Mouse (Mus musculus): ENCODE measurements around the gene Cbx1. TPM values are rescaled to one million over a fixed set of nuclear protein-coding genes. Genes with fewer than 3 reads are reported as not detected.
"Not testable (repeated sequence)": the region's sequence is repeated elsewhere in the genome, so short reads cannot be mapped to it uniquely, and the experiment has no call there.

Cbx1 gene
- polyA plus RNA-seq, 1 experiment from 2014 or later, result 38.7 TPM

DNA sequence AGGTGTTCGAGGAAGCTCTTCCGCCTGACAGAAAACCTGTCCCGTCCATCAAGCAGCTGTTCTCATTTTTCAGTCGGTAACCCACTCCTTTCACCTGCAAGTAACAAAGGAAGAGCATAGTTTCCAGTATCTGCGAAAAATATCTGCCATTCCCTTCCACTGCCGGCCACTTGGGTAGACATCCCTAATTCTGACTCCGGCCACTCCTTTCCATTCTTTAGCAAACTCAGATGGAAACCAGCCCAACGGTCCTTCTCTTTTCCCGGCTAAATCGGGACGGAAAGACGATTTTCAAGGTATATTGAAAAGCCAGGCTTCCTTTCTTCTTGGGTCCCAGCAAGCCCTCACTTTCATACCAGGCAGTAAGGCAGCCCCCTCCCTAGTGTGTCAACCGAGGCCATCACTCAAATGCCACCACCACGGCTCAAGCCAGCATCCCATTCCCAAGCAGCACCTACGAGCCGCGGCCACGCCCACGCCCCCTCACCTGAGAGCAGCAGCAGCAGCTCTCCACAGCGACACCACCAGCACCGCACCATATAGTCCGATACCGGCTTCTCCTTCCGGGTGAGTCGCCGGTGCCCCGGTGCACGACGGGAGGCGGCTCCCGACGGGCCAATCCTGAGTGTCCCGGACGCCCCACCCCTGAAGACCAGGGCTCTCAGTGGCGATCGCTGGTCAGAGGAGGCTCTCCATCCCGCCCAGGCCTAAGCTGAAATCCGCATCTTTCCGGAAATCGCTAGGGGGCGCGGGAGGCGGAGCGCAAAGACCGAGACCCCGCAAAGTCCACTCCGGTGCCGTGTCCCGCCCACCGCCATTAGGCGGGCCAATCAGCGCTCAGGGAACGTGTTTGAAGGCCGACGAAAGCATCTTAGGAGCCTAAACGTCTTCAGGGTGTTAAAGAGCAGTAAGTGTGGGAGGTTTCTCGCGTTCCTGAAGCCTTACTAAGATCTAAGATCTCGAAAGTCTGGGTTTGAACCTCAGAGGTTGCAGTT, 11.7 kb upstream of the Cbx1 start, which contains the start of gene Snx11:
Snx11 (minus strand) TSS at position 592 of the 995 bp plus-strand sequence.
- DNase-seq (ENCODE audit: low spot score), result peak; percentile 100
- H3K9me3 ChIP-seq (ENCODE audit: control insufficient read depth, low read length), result no peaks in the 10 kb centered on the region
- H3K4me3 ChIP-seq (ENCODE audit: low read depth, low read length), result peak within 1 kb of the TSS; percentile 71
- 2% methylated on average over 58 of the region's 59 CpGs for WGBS
- H3K36me3 ChIP-seq (ENCODE audit: control insufficient read depth, insufficient read depth, low read length), result peaks cover 3% of the 10 kb centered on the region; the same call in 1 of the 2 replicates
- H3K27me3 ChIP-seq (ENCODE audit: control insufficient read depth, insufficient read depth, low read length), result no peaks in the 10 kb centered on the region
- H3K9ac ChIP-seq (ENCODE audit: low read length), result peak within 1 kb of the TSS; percentile 63
- peak; percentile 100 for ATAC-seq (ENCODE audit: low FRiP score, low TSS enrichment)
- peak within 1 kb of the TSS; percentile 70 for H3K27ac ChIP-seq (replicated peaks)
- TF ChIP-seq EP300 (optimal IDR thresholded peaks at IDR 0.05) (no peak), CTCF (IDR thresholded peaks at IDR 0.05; ENCODE audit: low read depth) (peak; percentile 87)
- H3K4me1 ChIP-seq (replicated peaks; ENCODE audit: control insufficient read depth, insufficient read depth), result no peaks in the 10 kb centered on the region
- H3K4me2 ChIP-seq (replicated peaks; ENCODE audit: low read depth), result peak within 1 kb of the TSS; percentile 88

DNA sequence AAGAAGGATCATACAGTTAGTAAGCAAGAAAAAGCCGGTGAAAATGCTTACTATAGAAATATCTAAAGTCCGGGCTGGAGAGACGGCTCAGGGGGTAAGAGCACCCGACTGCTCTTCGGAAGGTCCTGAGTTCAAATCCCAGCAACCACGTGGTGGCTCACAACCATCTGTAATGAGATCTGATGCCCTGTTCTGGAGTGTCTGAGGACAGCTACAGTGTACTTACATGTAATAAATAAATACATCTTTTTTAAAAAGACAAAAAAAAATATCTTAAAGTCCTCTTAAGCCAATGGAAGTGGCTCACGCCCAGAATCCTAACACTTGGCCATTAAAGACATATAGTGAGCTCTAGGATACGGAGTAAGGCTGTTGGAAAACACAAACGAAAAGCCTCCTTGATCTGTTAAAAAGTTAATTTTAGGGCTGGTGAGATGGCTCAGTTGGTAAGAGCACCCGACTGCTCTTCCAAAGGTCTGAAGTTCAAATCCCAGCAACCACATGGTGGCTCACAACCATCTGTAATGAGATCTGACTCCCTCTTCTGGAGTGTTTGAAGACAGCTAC, 10.8 kb upstream of the Cbx1 start:
- not testable (repeated sequence) for H3K4me1 ChIP-seq (replicated peaks; ENCODE audit: control insufficient read depth, insufficient read depth); H3K9me3 ChIP-seq (ENCODE audit: control insufficient read depth, low read length); H3K36me3 ChIP-seq (ENCODE audit: control insufficient read depth, insufficient read depth, low read length); ATAC-seq (ENCODE audit: low FRiP score, low TSS enrichment); H3K27me3 ChIP-seq (ENCODE audit: control insufficient read depth, insufficient read depth, low read length); DNase-seq (ENCODE audit: low spot score); H3K9ac ChIP-seq (ENCODE audit: low read length)
- Histone ChIP-seq H3K4me2 (replicated peaks; ENCODE audit: low read depth) (peak overlapping the region; percentile 88), H3K27ac (replicated peaks) (peak overlapping the region; percentile 70), H3K4me3 (ENCODE audit: low read depth, low read length) (peak overlapping the region; percentile 71)
- 65% methylated on average over 10 of the region's 10 CpGs for WGBS

DNA sequence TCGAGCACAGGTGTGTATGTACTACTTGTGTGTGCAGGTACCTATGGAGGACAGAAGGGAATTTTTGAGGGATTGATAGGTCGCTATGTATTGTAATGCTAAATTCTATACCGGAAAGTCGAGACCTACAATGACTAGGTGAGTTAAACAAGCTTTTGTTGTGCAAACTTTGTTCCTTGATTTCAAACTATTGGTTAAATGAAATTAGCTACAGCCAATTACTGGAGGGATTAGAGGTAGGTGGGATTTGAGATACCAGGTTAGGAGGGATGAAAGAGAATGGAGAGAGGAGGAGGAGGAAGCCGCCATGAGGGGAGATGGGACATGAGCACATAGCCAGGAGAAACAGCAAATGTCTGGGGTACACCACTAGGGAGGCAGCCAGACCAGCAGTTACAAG, 8.6 kb upstream of the Cbx1 start:
- WGBS, result 74% methylated on average over 5 of the region's 5 CpGs
- no peaks in the 10 kb centered on the region for H3K9me3 ChIP-seq (ENCODE audit: control insufficient read depth, low read length)
- DNase-seq (ENCODE audit: low spot score) (no peak), ATAC-seq (ENCODE audit: low FRiP score, low TSS enrichment) (no peak)
- H3K4me2 ChIP-seq (replicated peaks; ENCODE audit: low read depth), result no peak overlapping the region
- no peaks in the 10 kb centered on the region for H3K27me3 ChIP-seq (ENCODE audit: control insufficient read depth, insufficient read depth, low read length)
- no peak for TF ChIP-seq EP300 (optimal IDR thresholded peaks at IDR 0.05)
- TF ChIP-seq CTCF (IDR thresholded peaks at IDR 0.05; ENCODE audit: low read depth), result no peak
- no peak overlapping the region for H3K27ac ChIP-seq (replicated peaks)
- no peaks in the 10 kb centered on the region for H3K4me1 ChIP-seq (replicated peaks; ENCODE audit: control insufficient read depth, insufficient read depth)
- no peak overlapping the region for H3K4me3 ChIP-seq (ENCODE audit: low read depth, low read length)
- no peaks in the 10 kb centered on the region for H3K36me3 ChIP-seq (ENCODE audit: control insufficient read depth, insufficient read depth, low read length)
- no peak overlapping the region for H3K9ac ChIP-seq (ENCODE audit: low read length)

DNA sequence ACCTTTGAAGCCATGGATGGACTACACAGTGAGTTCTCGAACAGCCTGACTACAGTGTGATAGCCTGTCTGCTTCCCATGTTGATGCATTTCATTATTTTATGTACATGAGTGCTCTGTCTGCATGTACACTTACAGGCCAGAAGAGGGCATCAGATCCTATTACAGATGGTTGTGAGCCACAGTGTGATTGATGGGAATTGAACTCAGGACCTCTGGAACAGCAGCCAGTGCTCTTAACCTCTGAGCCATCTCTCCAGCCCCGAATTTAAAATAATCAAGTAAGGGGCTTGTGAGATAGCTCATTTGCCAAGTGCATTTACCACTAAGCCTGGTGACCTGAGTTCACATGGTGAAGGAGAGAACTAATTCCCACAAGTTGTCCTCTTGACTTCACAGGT, 7.5 kb upstream of the Cbx1 start:
- no peaks in the 10 kb centered on the region for H3K9me3 ChIP-seq (ENCODE audit: control insufficient read depth, low read length)
- no peaks in the 10 kb centered on the region for H3K27me3 ChIP-seq (ENCODE audit: control insufficient read depth, insufficient read depth, low read length)
- H3K4me3 ChIP-seq (ENCODE audit: low read depth, low read length), result no peak overlapping the region
- H3K4me2 ChIP-seq (replicated peaks; ENCODE audit: low read depth), result no peak overlapping the region
- no peaks in the 10 kb centered on the region for H3K36me3 ChIP-seq (ENCODE audit: control insufficient read depth, insufficient read depth, low read length)
- ATAC-seq (ENCODE audit: low FRiP score, low TSS enrichment), result no peak
- WGBS, result 63% methylated on average over 2 of the region's 2 CpGs
- no peak for DNase-seq (ENCODE audit: low spot score)
- no peak overlapping the region for H3K27ac ChIP-seq (replicated peaks)
- H3K9ac ChIP-seq (ENCODE audit: low read length), result no peak overlapping the region
- peak; percentile 68 for TF ChIP-seq CTCF (IDR thresholded peaks at IDR 0.05; ENCODE audit: low read depth)
- TF ChIP-seq EP300 (optimal IDR thresholded peaks at IDR 0.05), result no peak
- no peaks in the 10 kb centered on the region for H3K4me1 ChIP-seq (replicated peaks; ENCODE audit: control insufficient read depth, insufficient read depth)

DNA sequence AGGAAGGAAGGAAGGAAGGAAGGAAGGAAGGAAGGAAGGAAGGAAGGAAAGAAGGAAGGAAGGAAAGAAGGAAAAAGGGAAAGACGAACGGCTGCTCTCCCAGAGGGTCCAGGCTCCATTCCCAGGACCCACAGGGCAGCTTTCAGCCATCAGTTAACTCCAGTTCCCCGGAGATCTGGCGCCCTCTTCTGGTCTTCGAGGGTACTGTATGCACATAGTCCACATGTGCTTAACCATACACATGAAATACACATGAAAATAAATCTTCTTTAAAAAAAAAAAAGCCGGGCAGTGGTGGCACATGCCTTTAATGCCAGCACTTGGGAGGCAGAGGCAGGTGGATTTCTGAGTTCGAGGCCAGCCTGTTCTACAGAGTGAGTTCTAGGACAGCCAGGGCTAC, 4.1 kb upstream of the Cbx1 start:
- not testable (repeated sequence) for ATAC-seq (ENCODE audit: low FRiP score, low TSS enrichment); H3K36me3 ChIP-seq (ENCODE audit: control insufficient read depth, insufficient read depth, low read length); H3K4me2 ChIP-seq (replicated peaks; ENCODE audit: low read depth); H3K4me3 ChIP-seq (ENCODE audit: low read depth, low read length); H3K27me3 ChIP-seq (ENCODE audit: control insufficient read depth, insufficient read depth, low read length); H3K4me1 ChIP-seq (replicated peaks; ENCODE audit: control insufficient read depth, insufficient read depth); H3K9me3 ChIP-seq (ENCODE audit: control insufficient read depth, low read length); H3K27ac ChIP-seq (replicated peaks); H3K9ac ChIP-seq (ENCODE audit: low read length)
- peak; percentile 84 for DNase-seq (ENCODE audit: low spot score)
- 10% methylated on average over 7 of the region's 7 CpGs for WGBS
- TF ChIP-seq CTCF (IDR thresholded peaks at IDR 0.05; ENCODE audit: low read depth), result peak; percentile 80

Measured in stomach, postnatal 0 days (tissue).